Mouse (Mus musculus): Measurements from ENCODE around the gene Fam221b. TPM values are rescaled to one million over a fixed set of nuclear protein-coding genes. Genes with fewer than 3 reads are reported as not detected.

Fam221b gene
- polyA plus RNA-seq, 1 experiment from 2014 or later = 2.6 TPM

DNA sequence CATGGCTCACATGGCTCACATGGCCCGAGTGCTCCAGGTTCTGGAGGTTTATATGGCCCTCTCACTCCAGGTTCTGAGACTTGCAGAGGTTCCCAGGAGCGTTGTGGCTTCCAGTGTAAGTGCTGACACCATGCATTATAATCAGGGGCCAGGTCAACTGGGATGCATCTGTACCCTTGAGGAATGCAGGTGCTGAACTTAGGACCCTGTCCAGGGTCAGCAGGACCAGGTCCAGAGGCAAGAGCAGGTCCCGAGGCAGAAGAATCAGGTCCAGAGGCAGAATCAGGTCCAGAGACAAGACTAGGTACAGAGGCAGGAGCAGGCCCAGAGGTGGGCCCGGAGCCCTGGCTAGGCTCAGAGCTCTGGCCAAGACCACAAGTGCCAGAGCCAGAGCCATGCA is 16.2 kb downstream of the Fam221b start:
- H3K4me3 ChIP-seq (ENCODE audit: low read length) = no peak overlapping the region
- H3K36me3 ChIP-seq (ENCODE audit: control insufficient read depth, insufficient read depth, low read length) = peaks cover 3% of the 10 kb centered on the region; the same call in 1 of the 2 replicates
- H3K4me1 ChIP-seq (ENCODE audit: control insufficient read depth, insufficient read depth, low read length) = peaks cover 5% of the 10 kb centered on the region; the same call in 1 of the 2 replicates
- H3K9me3 ChIP-seq (ENCODE audit: control insufficient read depth, low read length) = peaks cover 5% of the 10 kb centered on the region
- H3K27ac ChIP-seq (ENCODE audit: low read depth, low read length) = no peak overlapping the region
- 85% methylated on average over 4 of the region's 4 CpGs for WGBS
- ATAC-seq (ENCODE audit: low FRiP score, low TSS enrichment) = no peak
- H3K9ac ChIP-seq (ENCODE audit: low read depth, low read length) = no peak overlapping the region
- no peaks in the 10 kb centered on the region for H3K27me3 ChIP-seq (ENCODE audit: control insufficient read depth, insufficient read depth, low read length)
- peak overlapping the region; percentile 35; the same call in 1 of the 2 replicates for H3K4me2 ChIP-seq (replicated peaks; ENCODE audit: low read depth, low read length)

DNA sequence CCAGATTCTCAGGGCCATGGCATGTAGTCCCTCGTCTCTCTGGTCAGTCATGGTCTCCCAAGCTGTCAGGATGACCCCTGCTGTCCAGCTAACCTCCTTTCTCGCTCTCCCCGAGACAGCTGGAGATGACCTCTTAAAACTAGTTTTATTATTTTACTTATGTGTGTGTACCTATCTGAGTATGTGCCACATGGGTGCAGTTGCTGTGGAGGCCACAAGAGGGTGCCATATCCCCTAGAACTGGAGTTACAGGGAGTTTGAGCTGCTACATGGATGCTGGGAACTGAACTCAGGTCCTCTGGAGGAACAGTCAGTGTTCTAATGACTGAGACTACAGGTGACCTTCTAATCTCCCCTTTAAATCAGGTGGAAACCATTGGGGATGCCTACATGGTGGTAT is 19.2 kb downstream of the Fam221b start:
- Histone ChIP-seq H3K9ac (ENCODE audit: low read depth, low read length) (no peak overlapping the region), H3K36me3 (ENCODE audit: control insufficient read depth, insufficient read depth, low read length) (peaks cover 3% of the 10 kb centered on the region; the same call in 1 of the 2 replicates), H3K27ac (ENCODE audit: low read depth, low read length) (no peak overlapping the region), H3K9me3 (ENCODE audit: control insufficient read depth, low read length) (peaks cover 5% of the 10 kb centered on the region), H3K4me1 (ENCODE audit: control insufficient read depth, insufficient read depth, low read length) (no peaks in the 10 kb centered on the region), H3K4me2 (replicated peaks; ENCODE audit: low read depth, low read length) (no peak overlapping the region), H3K27me3 (ENCODE audit: control insufficient read depth, insufficient read depth, low read length) (no peaks in the 10 kb centered on the region), H3K4me3 (ENCODE audit: low read length) (no peak overlapping the region)
- ATAC-seq (ENCODE audit: low FRiP score, low TSS enrichment) = no peak
- WGBS = 96% methylated on average over 3 of the region's 3 CpGs

DNA sequence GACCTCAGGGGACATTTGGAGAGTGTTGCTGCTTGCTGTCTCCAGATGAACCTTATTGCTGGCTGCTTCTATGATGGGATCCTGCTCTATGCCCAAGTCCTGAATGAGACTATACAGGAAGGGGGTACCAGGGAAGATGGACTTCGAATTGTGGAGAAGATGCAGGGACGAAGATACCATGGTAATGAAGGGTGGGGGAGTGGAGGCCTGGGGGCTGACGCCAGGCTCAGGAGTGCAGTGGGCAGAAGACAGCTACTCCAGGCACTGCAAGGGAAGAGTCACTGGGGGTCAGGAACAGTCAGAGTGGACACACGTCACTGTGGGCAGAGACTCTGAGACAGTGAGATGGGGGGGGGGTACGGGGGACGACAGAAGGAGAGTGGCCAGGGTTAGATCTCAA is 28.5 kb downstream of the Fam221b start:
- Histone ChIP-seq H3K4me3 (ENCODE audit: low read length) (no peak overlapping the region), H3K27me3 (ENCODE audit: control insufficient read depth, insufficient read depth, low read length) (no peaks in the 10 kb centered on the region), H3K4me1 (ENCODE audit: control insufficient read depth, insufficient read depth, low read length) (no peaks in the 10 kb centered on the region), H3K4me2 (replicated peaks; ENCODE audit: low read depth, low read length) (no peak overlapping the region), H3K27ac (ENCODE audit: low read depth, low read length) (no peak overlapping the region), H3K9ac (ENCODE audit: low read depth, low read length) (no peak overlapping the region), H3K36me3 (ENCODE audit: control insufficient read depth, insufficient read depth, low read length) (no peaks in the 10 kb centered on the region; the same call in 1 of the 2 replicates), H3K9me3 (ENCODE audit: control insufficient read depth, low read length) (no peaks in the 10 kb centered on the region)
- ATAC-seq (ENCODE audit: low FRiP score, low TSS enrichment) = no peak
- 74% methylated on average over 6 of the region's 6 CpGs for WGBS

DNA sequence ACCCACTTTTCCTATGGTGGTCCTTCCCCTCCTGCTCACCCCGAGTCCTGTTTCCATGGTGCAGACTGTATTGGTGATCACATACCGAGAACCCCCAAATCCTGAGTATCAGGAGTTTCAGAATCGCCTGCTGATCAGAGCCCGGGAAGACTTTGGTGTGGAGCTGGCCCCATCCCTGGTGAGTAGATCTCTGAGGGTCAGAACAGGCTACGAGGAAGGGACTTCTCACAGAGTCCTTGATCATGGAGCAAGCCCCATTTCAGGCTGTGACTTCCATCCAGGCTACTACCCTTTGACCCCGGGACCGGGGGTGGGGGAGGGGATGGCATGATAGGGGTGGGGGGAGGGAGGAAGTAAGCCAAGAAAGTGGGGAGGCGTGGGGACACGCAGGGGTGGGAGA is 28.9 kb downstream of the Fam221b start:
- H3K9ac ChIP-seq (ENCODE audit: low read depth, low read length) = no peak overlapping the region
- 74% methylated on average over 9 of the region's 9 CpGs for WGBS
- no peak for ATAC-seq (ENCODE audit: low FRiP score, low TSS enrichment)
- no peak overlapping the region for H3K27ac ChIP-seq (ENCODE audit: low read depth, low read length)
- no peak overlapping the region for H3K4me3 ChIP-seq (ENCODE audit: low read length)
- H3K4me1 ChIP-seq (ENCODE audit: control insufficient read depth, insufficient read depth, low read length) = no peaks in the 10 kb centered on the region
- H3K27me3 ChIP-seq (ENCODE audit: control insufficient read depth, insufficient read depth, low read length) = no peaks in the 10 kb centered on the region
- no peaks in the 10 kb centered on the region for H3K9me3 ChIP-seq (ENCODE audit: control insufficient read depth, low read length)
- no peak overlapping the region for H3K4me2 ChIP-seq (replicated peaks; ENCODE audit: low read depth, low read length)
- no peaks in the 10 kb centered on the region; the same call in 1 of the 2 replicates for H3K36me3 ChIP-seq (ENCODE audit: control insufficient read depth, insufficient read depth, low read length)

DNA sequence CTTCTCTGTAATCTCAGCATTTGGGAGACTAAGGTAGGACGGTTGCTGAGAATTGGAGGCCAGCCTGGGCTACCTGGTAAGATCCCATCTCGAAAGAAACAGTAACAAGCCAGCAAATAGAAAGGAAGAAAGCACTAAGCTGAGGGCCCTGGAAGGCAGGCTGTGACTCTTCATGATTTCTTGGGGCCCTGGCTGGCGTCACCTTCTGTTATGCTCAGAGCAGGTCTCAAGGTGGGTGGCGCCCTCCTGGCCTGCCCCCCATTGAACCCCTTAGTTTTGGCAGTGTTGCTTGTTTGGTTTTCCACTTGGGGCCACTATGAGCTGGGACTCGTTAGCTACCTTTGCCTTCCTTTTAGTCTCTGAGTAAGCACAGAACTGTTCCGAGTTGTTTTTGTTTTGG is 32.2 kb downstream of the Fam221b start:
- no peak overlapping the region for H3K27ac ChIP-seq (ENCODE audit: low read depth, low read length)
- no peak overlapping the region for H3K4me3 ChIP-seq (ENCODE audit: low read length)
- no peak overlapping the region for H3K4me2 ChIP-seq (replicated peaks; ENCODE audit: low read depth, low read length)
- 84% methylated on average over 6 of the region's 6 CpGs for WGBS
- no peaks in the 10 kb centered on the region for H3K27me3 ChIP-seq (ENCODE audit: control insufficient read depth, insufficient read depth, low read length)
- no peaks in the 10 kb centered on the region for H3K9me3 ChIP-seq (ENCODE audit: control insufficient read depth, low read length)
- no peak for ATAC-seq (ENCODE audit: low FRiP score, low TSS enrichment)
- H3K9ac ChIP-seq (ENCODE audit: low read depth, low read length) = no peak overlapping the region
- H3K36me3 ChIP-seq (ENCODE audit: control insufficient read depth, insufficient read depth, low read length) = no peaks in the 10 kb centered on the region
- peaks cover 11% of the 10 kb centered on the region for H3K4me1 ChIP-seq (ENCODE audit: control insufficient read depth, insufficient read depth, low read length)

DNA sequence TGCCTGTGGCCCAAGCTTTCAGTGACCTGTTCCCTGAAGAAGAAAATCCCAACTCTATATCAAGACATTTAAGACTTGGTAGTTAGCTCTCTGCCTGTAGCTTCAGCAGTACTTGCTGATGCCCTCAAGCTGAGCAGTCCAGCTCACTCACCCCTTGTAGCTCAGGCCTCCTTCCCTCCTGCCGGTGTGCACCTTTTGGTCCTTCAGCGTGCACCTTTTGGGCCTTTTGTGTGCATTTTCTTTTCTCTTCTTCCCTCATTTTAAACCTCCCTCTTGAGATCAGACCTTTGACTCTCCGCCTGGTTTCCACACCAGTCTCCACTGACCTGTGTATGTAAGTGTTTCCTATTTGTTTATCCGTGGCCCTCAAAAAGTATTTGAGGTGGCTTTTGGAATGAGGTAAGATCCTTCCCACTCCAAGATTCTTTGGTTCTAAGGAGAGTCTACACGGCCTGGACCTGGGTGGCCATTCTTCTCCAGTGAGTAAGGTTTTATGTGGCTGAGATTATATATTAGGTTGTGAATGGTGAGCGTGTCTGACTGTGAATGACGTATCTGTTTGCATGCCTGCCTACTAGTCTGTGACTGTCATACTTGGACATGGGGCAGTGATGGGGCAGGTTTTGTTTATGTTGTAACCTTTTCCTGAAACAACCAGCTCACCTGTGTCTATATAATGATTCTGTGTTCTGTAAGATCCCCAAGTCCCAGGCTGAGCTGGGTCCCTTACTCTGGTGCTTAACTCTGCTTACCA is 34.1 kb downstream of the Fam221b start:
- Histone ChIP-seq H3K36me3 (ENCODE audit: control insufficient read depth, insufficient read depth, low read length) (no peaks in the 10 kb centered on the region), H3K9ac (ENCODE audit: low read depth, low read length) (no peak overlapping the region), H3K4me1 (ENCODE audit: control insufficient read depth, insufficient read depth, low read length) (peaks cover 15% of the 10 kb centered on the region), H3K9me3 (ENCODE audit: control insufficient read depth, low read length) (no peaks in the 10 kb centered on the region), H3K27ac (ENCODE audit: low read depth, low read length) (no peak overlapping the region), H3K27me3 (ENCODE audit: control insufficient read depth, insufficient read depth, low read length) (no peaks in the 10 kb centered on the region), H3K4me3 (ENCODE audit: low read length) (no peak overlapping the region), H3K4me2 (replicated peaks; ENCODE audit: low read depth, low read length) (no peak overlapping the region)
- 81% methylated on average over 7 of the region's 7 CpGs for WGBS
- ATAC-seq (ENCODE audit: low FRiP score, low TSS enrichment) = no peak

DNA sequence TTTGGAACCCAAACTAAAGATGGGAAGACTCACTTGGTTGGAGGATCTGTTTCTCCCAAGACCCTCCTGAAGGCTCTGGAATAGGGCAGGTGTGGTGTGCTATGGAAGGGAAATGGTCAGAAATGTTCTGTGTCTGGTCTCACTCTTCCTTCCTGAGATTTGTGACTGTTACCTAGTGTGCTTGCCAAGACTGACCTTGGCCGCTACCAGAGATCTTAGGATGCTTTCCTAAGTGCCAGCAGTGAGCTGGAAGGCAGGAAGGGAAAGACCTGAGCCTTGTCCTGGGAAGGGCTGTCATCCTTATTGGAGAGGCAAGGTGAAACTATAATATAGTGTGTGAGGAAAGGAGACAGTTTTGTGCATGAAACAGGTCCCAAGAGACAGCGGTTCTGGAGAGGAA is 35.2 kb downstream of the Fam221b start:
- Histone ChIP-seq H3K9ac (ENCODE audit: low read depth, low read length) (no peak overlapping the region), H3K4me1 (ENCODE audit: control insufficient read depth, insufficient read depth, low read length) (peaks cover 15% of the 10 kb centered on the region), H3K9me3 (ENCODE audit: control insufficient read depth, low read length) (no peaks in the 10 kb centered on the region), H3K4me2 (replicated peaks; ENCODE audit: low read depth, low read length) (no peak overlapping the region), H3K27ac (ENCODE audit: low read depth, low read length) (no peak overlapping the region), H3K4me3 (ENCODE audit: low read length) (no peak overlapping the region), H3K27me3 (ENCODE audit: control insufficient read depth, insufficient read depth, low read length) (no peaks in the 10 kb centered on the region), H3K36me3 (ENCODE audit: control insufficient read depth, insufficient read depth, low read length) (no peaks in the 10 kb centered on the region)
- WGBS = 100% methylated on average over 2 of the region's 2 CpGs
- ATAC-seq (ENCODE audit: low FRiP score, low TSS enrichment) = no peak

DNA sequence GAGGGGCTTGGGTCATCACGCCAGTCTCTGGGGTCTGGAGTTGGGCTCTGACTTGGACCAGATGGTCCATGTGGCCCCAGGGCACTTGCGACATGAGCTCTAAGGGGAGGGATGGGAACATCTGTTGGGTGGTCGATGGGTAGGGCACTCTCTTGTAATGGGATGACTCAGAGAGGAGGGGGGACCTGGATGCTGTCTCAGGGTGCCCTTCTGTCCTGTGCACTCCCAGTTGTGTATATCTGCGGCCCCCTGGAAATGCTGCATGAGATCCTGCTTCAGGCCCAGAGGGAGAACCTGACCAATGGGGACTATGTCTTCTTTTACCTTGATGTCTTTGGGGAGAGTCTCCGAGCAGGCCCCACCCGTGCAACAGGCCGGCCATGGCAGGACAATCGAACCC is 35.6 kb downstream of the Fam221b start:
- Histone ChIP-seq H3K36me3 (ENCODE audit: control insufficient read depth, insufficient read depth, low read length) (no peaks in the 10 kb centered on the region), H3K4me1 (ENCODE audit: control insufficient read depth, insufficient read depth, low read length) (peaks cover 15% of the 10 kb centered on the region), H3K4me2 (replicated peaks; ENCODE audit: low read depth, low read length) (no peak overlapping the region), H3K4me3 (ENCODE audit: low read length) (no peak overlapping the region), H3K27ac (ENCODE audit: low read depth, low read length) (no peak overlapping the region), H3K9ac (ENCODE audit: low read depth, low read length) (no peak overlapping the region), H3K27me3 (ENCODE audit: control insufficient read depth, insufficient read depth, low read length) (no peaks in the 10 kb centered on the region), H3K9me3 (ENCODE audit: control insufficient read depth, low read length) (no peaks in the 10 kb centered on the region)
- ATAC-seq (ENCODE audit: low FRiP score, low TSS enrichment) = no peak
- 78% methylated on average over 8 of the region's 8 CpGs for WGBS

DNA sequence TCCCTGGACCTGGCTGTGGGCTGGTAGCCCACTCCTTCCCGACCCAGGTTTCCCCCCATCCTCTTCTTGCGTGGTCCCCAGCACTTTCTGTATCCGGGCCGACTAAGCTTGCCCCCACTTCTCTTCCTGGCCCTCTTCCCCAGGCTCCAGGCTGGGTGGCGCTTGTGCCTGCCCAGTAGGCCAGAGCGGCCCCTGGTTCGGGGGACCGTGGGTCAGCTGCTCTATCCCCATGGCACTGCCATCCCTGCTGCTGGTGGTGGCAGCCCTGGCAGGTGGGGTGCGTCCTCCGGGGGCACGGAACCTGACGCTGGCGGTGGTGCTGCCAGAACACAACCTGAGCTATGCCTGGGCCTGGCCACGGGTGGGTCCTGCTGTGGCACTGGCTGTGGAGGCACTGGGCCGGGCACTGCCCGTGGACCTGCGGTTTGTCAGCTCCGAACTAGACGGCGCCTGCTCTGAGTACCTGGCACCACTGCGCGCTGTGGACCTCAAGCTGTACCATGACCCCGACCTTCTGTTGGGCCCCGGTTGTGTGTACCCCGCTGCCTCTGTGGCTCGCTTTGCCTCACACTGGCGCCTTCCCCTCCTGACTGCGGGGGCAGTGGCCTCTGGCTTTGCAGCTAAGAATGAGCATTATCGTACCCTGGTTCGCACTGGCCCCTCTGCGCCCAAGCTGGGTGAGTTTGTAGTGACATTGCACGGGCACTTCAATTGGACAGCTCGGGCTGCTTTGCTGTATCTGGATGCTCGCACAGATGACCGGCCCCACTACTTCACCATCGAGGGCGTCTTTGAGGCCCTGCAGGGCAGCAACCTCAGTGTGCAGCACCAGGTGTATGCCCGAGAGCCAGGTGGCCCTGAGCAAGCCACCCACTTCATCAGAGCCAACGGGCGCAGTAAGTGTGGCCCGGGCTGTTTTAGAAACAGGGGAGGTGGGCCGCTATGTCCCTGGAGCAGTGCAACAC is 36.7 kb downstream of the Fam221b start:
- Histone ChIP-seq H3K27me3 (ENCODE audit: control insufficient read depth, insufficient read depth, low read length) (no peaks in the 10 kb centered on the region), H3K27ac (ENCODE audit: low read depth, low read length) (no peak overlapping the region; the same call in 1 of the 2 replicates), H3K4me3 (ENCODE audit: low read length) (peak overlapping the region; percentile 58), H3K36me3 (ENCODE audit: control insufficient read depth, insufficient read depth, low read length) (no peaks in the 10 kb centered on the region), H3K4me2 (replicated peaks; ENCODE audit: low read depth, low read length) (peak overlapping the region; percentile 90), H3K9me3 (ENCODE audit: control insufficient read depth, low read length) (no peaks in the 10 kb centered on the region), H3K4me1 (ENCODE audit: control insufficient read depth, insufficient read depth, low read length) (peaks cover 15% of the 10 kb centered on the region), H3K9ac (ENCODE audit: low read depth, low read length) (peak overlapping the region; percentile 83)
- peak; percentile 33 for ATAC-seq (ENCODE audit: low FRiP score, low TSS enrichment)
- 41% methylated on average over 41 of the region's 42 CpGs for WGBS
